Mouse (Mus musculus): ENCODE results near the gene Tgfbr3. TPM values are rescaled to one million over a fixed set of nuclear protein-coding genes. Genes with fewer than 3 reads are reported as not detected.

Gene Tgfbr3
- polyA plus RNA-seq, 1 experiment from 2014 or later, result 12.1 TPM

DNA sequence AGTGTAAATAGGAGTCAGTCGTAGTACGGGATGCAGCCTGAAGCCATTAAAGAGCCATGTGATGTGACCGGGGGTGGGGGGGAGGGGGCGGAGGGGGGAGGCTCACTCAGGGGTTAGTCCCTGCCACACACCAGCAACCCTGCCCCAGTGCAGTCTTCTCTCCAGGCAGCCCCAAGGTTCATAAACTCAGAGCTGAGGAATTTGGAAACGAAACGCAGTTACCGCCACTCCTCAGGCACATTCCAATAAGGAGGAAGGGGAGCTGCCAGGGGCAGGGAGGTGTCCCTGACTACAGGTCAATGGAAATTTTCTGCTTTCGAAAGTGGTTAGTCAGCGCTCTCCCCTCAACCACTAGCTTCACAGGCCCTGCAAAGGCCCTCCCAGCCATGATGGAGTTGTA is 132.0 kb downstream of the Tgfbr3 start:
- no peak for DNase-seq (ENCODE audit: low spot score)
- Histone ChIP-seq H3K36me3 (peaks cover 4% of the 10 kb centered on the region; the same call in 1 of the 2 replicates), H3K9me3 (replicated peaks) (no peaks in the 10 kb centered on the region), H3K4me1 (peaks cover 41% of the 10 kb centered on the region), H3K27ac (peak overlapping the region; percentile 79), H3K27me3 (ENCODE audit: low read depth, poor library complexity, severe bottlenecking) (no peaks in the 10 kb centered on the region), H3K4me3 (peak overlapping the region; percentile 17; the same call in 1 of the 2 replicates)
- 28% methylated on average over 9 of the region's 9 CpGs for WGBS

DNA sequence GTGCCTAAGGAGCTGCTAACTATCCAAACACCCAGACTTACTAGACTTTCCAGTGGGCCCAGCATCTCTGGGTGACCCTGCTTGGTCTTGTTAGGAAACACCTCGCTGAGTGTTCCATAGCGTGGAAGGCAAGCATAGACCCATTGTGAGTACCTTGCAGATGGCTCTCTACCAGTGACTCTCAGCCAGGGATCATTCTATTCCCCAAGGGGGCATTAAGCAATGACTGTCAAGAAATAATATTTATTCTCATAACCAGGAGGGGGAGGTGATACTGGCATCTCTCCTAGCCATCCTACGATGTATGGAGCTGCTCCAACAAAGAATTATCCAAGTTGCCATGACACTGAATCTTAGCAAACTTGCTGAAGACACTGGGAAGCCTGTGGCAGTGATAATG is 133.3 kb downstream of the Tgfbr3 start:
- Histone ChIP-seq H3K27ac (no peak overlapping the region), H3K4me1 (peaks cover 54% of the 10 kb centered on the region), H3K27me3 (ENCODE audit: low read depth, poor library complexity, severe bottlenecking) (no peaks in the 10 kb centered on the region), H3K9me3 (replicated peaks) (no peaks in the 10 kb centered on the region), H3K36me3 (peaks cover 4% of the 10 kb centered on the region; the same call in 1 of the 2 replicates), H3K4me3 (no peak overlapping the region)
- no peak for DNase-seq (ENCODE audit: low spot score)
- WGBS, result 96% methylated on average over 3 of the region's 3 CpGs

- 88% methylated on average over 4 of the region's 4 CpGs for WGBS
- no peak for DNase-seq (ENCODE audit: low spot score)
- Histone ChIP-seq H3K4me3 (no peak overlapping the region), H3K36me3 (peaks cover 4% of the 10 kb centered on the region; the same call in 1 of the 2 replicates), H3K27me3 (ENCODE audit: low read depth, poor library complexity, severe bottlenecking) (no peaks in the 10 kb centered on the region), H3K27ac (no peak overlapping the region), H3K9me3 (replicated peaks) (no peaks in the 10 kb centered on the region), H3K4me1 (peaks cover 50% of the 10 kb centered on the region)
Measured at GRCm38 (mm10) chr5:107152989-107153388, 136.4 kb downstream of the Tgfbr3 start.

- Histone ChIP-seq H3K27ac (peak overlapping the region; percentile 76), H3K9me3 (replicated peaks) (no peaks in the 10 kb centered on the region), H3K27me3 (ENCODE audit: low read depth, poor library complexity, severe bottlenecking) (no peaks in the 10 kb centered on the region), H3K4me3 (no peak overlapping the region), H3K36me3 (peaks cover 4% of the 10 kb centered on the region; the same call in 1 of the 2 replicates), H3K4me1 (peaks cover 39% of the 10 kb centered on the region)
- no peak for DNase-seq (ENCODE audit: low spot score)
- 58% methylated on average over 3 of the region's 3 CpGs for WGBS
Measured at GRCm38 (mm10) chr5:107151320-107151719, 138.1 kb downstream of the Tgfbr3 start.

GRCm38 (mm10) chr5:107150555-107151312 is 138.7 kb downstream of the Tgfbr3 start:
- H3K27me3 ChIP-seq (ENCODE audit: low read depth, poor library complexity, severe bottlenecking), result no peaks in the 10 kb centered on the region
- no peak for DNase-seq (ENCODE audit: low spot score)
- peaks cover 43% of the 10 kb centered on the region for H3K4me1 ChIP-seq
- 73% methylated on average over 9 of the region's 9 CpGs for WGBS
- no peak overlapping the region for H3K4me3 ChIP-seq
- no peaks in the 10 kb centered on the region for H3K9me3 ChIP-seq (replicated peaks)
- H3K27ac ChIP-seq, result peak overlapping the region; percentile 76
- H3K36me3 ChIP-seq, result peaks cover 4% of the 10 kb centered on the region; the same call in 1 of the 2 replicates

DNA sequence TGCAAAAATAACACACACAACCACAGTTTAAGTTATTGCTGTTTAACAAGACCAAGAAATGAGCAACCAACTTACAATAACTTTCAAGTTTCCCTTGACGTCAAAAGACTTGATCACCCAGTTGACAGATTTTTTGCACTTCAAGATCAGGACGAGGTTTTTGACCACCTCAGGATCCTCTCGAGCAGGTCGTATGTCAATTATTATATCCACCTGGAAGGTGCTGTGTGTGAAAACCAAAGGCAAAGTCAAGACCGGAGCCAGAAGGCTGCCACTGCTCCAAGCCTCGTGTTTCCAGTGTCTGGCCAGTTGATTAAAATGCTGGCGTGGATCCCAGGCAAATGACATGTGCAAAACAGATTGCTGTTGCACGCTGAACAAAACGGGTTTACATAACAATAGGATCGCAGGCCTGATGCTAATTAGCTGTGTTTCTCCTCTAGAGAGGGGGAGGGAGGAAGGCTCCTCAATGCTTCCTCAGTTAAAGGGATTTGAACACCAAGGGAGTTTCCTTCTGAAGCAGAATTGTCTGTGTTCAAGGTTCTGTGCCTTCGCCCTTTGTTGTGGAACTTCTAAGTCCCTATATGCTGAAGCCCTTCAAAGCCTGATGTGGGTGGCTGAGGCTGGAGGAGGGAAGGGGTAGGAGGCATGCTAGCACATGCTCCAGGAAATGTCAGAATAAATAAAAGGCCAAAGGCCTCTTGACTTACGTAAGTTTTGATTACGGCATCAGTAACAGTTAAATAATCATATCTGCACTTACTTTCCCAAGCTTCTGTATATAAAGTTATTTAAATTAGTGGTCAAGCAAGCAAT is 141.3 kb downstream of the Tgfbr3 start:
- DNase-seq (ENCODE audit: low spot score), result no peak
- 56% methylated on average over 13 of the region's 13 CpGs for WGBS
- Histone ChIP-seq H3K27me3 (ENCODE audit: low read depth, poor library complexity, severe bottlenecking) (no peaks in the 10 kb centered on the region), H3K4me1 (peaks cover 43% of the 10 kb centered on the region), H3K4me3 (no peak overlapping the region), H3K27ac (peak overlapping the region; percentile 62; the same call in 1 of the 2 replicates), H3K36me3 (no peaks in the 10 kb centered on the region), H3K9me3 (replicated peaks) (no peaks in the 10 kb centered on the region)

DNA sequence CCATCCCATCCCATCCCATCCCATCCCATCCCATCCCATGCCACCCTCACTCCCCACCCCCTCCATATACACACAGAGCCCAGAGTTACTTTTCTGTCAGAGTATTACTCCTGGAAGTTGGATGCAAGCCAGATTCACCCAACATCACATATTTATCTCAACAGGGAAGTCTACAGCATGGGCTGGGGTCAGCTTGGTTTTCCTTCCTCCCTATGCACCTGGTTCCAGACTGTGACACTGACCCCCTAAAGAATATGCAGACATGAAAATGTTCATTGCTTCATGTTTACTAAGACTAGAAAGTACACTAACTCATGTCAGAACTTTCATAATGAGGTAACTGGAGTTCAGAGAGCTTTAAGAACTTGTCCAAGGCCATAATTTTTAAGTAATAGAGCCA is 142.0 kb downstream of the Tgfbr3 start:
- Histone ChIP-seq H3K27me3 (ENCODE audit: low read depth, poor library complexity, severe bottlenecking) (no peaks in the 10 kb centered on the region), H3K4me3 (no peak overlapping the region), H3K36me3 (no peaks in the 10 kb centered on the region), H3K4me1 (peaks cover 42% of the 10 kb centered on the region), H3K27ac (no peak overlapping the region), H3K9me3 (replicated peaks) (no peaks in the 10 kb centered on the region)
- no peak for DNase-seq (ENCODE audit: low spot score)

- no peak overlapping the region for H3K4me3 ChIP-seq
- H3K36me3 ChIP-seq, result no peaks in the 10 kb centered on the region
- H3K27ac ChIP-seq, result no peak overlapping the region
- 83% methylated on average over 11 of the region's 11 CpGs for WGBS
- no peak for DNase-seq (ENCODE audit: low spot score)
- H3K9me3 ChIP-seq (replicated peaks), result no peaks in the 10 kb centered on the region
- no peaks in the 10 kb centered on the region for H3K27me3 ChIP-seq (ENCODE audit: low read depth, poor library complexity, severe bottlenecking)
- peaks cover 29% of the 10 kb centered on the region for H3K4me1 ChIP-seq
Measured at GRCm38 (mm10) chr5:107146111-107146616, 143.3 kb downstream of the Tgfbr3 start.

DNA sequence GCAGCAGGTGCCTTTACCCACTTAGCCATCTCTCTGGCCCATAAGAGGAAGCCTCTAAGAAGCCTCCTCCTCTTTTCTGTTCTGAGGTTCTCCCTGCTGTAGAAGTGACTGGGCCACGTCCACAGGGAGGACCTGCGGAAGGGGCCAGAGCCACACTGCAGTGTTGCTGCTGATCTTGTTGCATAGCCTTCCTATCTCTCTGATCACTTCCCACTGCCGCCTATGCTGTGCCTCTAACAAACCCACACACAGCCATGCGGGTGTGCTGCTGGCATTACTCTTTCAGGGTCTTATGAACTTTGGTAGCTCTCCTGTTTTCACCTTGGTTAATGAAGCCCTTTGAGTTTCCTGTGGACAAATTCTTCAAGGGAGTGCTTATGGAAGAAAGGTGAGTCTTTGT is 144.3 kb downstream of the Tgfbr3 start:
- H3K27ac ChIP-seq, result no peak overlapping the region
- WGBS, result 90% methylated on average over 4 of the region's 4 CpGs
- no peak for DNase-seq (ENCODE audit: low spot score)

DNA sequence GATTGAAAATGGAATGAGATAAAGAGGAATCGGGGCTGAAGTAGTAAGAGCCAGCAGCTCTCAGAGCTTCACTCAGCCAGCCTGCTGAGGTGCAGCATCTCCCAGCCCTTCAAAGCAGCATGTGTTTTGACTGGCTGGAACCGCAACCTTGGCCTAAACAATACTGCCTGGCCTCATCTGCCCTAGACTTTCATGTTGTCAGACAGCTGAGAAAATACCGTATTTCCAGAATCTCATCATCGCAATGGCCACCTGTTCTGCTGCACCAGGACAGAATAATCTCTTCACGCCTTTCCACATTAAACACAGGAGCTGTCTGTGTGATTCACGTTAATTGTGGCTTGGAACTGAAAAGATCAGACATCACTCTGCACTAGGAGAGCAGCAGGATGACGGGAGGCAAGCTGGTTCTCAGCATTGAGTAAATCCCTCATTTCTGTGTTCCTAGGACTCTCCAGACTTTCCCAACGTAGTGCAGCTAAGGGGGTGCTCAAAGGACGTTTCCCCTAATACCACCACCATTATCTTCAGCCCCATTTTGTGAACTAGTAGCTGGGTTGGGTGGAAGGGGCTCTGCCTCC is 145.1 kb downstream of the Tgfbr3 start:
- 66% methylated on average over 9 of the region's 9 CpGs for WGBS
- H3K27ac ChIP-seq, result no peak overlapping the region
- no peak for DNase-seq (ENCODE audit: low spot score)

More for the DNA sequence above, 144.3 kb downstream of the Tgfbr3 start:
- Histone ChIP-seq H3K36me3 (peaks cover 5% of the 10 kb centered on the region), H3K27me3 (ENCODE audit: low read depth, poor library complexity, severe bottlenecking) (no peaks in the 10 kb centered on the region), H3K4me3 (no peak overlapping the region), H3K4me1 (peaks cover 19% of the 10 kb centered on the region), H3K9me3 (replicated peaks) (no peaks in the 10 kb centered on the region)

GRCm38 (mm10) chr5:107143406-107143805 is 146.0 kb downstream of the Tgfbr3 start:
- DNase-seq (ENCODE audit: low spot score), result no peak
- no peaks in the 10 kb centered on the region for H3K9me3 ChIP-seq (replicated peaks)
- H3K27me3 ChIP-seq (ENCODE audit: low read depth, poor library complexity, severe bottlenecking), result no peaks in the 10 kb centered on the region
- peaks cover 16% of the 10 kb centered on the region for H3K4me1 ChIP-seq
- no peak overlapping the region for H3K27ac ChIP-seq
- 84% methylated on average over 5 of the region's 5 CpGs for WGBS
- H3K4me3 ChIP-seq, result no peak overlapping the region
- peaks cover 19% of the 10 kb centered on the region for H3K36me3 ChIP-seq

More for the DNA sequence above, 145.1 kb downstream of the Tgfbr3 start:
- Histone ChIP-seq H3K4me3 (no peak overlapping the region), H3K36me3 (peaks cover 13% of the 10 kb centered on the region), H3K4me1 (peaks cover 18% of the 10 kb centered on the region), H3K9me3 (replicated peaks) (no peaks in the 10 kb centered on the region), H3K27me3 (ENCODE audit: low read depth, poor library complexity, severe bottlenecking) (no peaks in the 10 kb centered on the region)

DNA sequence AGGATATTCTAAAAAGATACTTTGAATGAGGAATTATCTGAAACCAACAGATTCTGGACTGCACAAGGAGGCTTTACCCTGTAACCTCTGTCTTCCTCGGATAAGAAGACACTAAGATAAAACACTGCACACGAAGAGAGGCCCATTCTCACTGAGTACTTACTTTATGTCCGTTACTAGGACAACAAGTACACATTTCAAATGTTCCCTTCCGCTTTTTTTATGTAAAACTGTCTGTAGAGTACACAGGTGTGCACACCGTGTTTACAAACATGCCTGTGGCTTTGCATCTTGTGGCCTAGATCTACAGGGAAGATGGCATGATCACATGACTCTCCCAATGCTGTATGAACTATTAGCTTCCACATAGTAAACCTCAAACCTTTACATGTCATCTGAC is 146.6 kb downstream of the Tgfbr3 start:
- peaks cover 19% of the 10 kb centered on the region for H3K36me3 ChIP-seq
- H3K27ac ChIP-seq, result no peak overlapping the region
- H3K9me3 ChIP-seq (replicated peaks), result no peaks in the 10 kb centered on the region
- no peak for DNase-seq (ENCODE audit: low spot score)
- WGBS, result 95% methylated on average over 5 of the region's 5 CpGs
- H3K4me3 ChIP-seq, result no peak overlapping the region
- H3K27me3 ChIP-seq (ENCODE audit: low read depth, poor library complexity, severe bottlenecking), result no peaks in the 10 kb centered on the region
- peaks cover 10% of the 10 kb centered on the region for H3K4me1 ChIP-seq
